Mouse (Mus musculus) bone marrow macrophage, adult 2 months (primary cell): ENCODE measurements at regions not wholly inside any gene's neighbourhood (a gene's known extent, or its start where the extent isn't known, plus 50 kb on each side); places are given as distances from the start of the nearest gene placed in this dataset.

Experiments
- CTCF ChIP-seq: IDR thresholded peaks from 2 replicates; pipeline ENCODE4 v1.5.1; 2012; ENCODE audit warnings: low read depth, mild to moderate bottlenecking, low read length, moderate library complexity
- POLR2A ChIP-seq: IDR thresholded peaks from 2 replicates; pipeline ENCODE4 v1.6.1; 2012; ENCODE audit warnings: mild to moderate bottlenecking, low read depth, low read length, borderline replicate concordance

- TF ChIP-seq POLR2A (no peak), CTCF (no peak)
Measured at GRCm38 (mm10) chr2:105504197-105504596, 105.1 kb upstream of the Rcn1 start.
